Mouse (Mus musculus): ENCODE data around the gene Parp8.

- TF ChIP-seq CTCF (IDR thresholded peaks at IDR 0.05; ENCODE audit: low read depth, low read length) (no peak), GATA1 (IDR thresholded peaks at IDR 0.05; ENCODE audit: borderline replicate concordance, low read length) (no peak), TAL1 (conservative IDR thresholded peaks at IDR 0.05; ENCODE audit: low read depth, low read length) (no peak), POLR2AphosphoS5 (IDR thresholded peaks at IDR 0.05; ENCODE audit: insufficient replicate concordance, low read depth, low read length) (no peak), GATA2 (IDR thresholded peaks at IDR 0.05; ENCODE audit: borderline replicate concordance, low read depth, low read length) (no peak)
Observed at GRCm38 (mm10) chr13:116974081-116974860, 51.1 kb downstream of the Parp8 start.
